Mouse (Mus musculus): ENCODE data around the gene Tnnt3. TPM values are rescaled to one million over a fixed set of nuclear protein-coding genes. Genes with fewer than 3 reads are reported as not detected.

Tnnt3 gene
- total RNA-seq (2015) = 1.4 and 1.5 TPM in 2 replicates
- 3.7 and 3.9 TPM in 2 replicates for total RNA-seq (2017)

DNA sequence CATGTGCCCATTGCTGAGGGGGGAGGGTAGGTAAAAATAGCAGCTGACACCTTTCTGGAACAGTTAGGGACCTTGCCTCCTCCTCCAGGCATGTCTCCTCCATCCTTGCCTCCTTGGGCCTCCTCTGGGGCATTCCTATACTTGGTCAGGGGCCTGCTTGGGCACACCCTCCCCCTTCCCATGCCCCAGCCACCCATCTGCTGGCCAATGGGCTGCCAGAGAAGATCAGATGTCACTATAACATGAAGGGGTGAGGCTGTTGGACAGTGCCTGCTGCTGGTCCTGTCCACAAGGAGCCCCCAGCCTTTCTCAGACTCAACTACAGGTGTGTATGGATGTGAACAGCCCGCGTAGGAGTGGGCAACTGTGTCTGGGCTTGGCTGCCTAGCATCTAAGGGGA is at the start of gene Tnnt3:
TSS of gene Tnnt3 (plus strand) at position 262 of the 400 bp plus-strand sequence.
- ATAC-seq (ENCODE audit: poor library complexity, severe bottlenecking) = no peak

DNA sequence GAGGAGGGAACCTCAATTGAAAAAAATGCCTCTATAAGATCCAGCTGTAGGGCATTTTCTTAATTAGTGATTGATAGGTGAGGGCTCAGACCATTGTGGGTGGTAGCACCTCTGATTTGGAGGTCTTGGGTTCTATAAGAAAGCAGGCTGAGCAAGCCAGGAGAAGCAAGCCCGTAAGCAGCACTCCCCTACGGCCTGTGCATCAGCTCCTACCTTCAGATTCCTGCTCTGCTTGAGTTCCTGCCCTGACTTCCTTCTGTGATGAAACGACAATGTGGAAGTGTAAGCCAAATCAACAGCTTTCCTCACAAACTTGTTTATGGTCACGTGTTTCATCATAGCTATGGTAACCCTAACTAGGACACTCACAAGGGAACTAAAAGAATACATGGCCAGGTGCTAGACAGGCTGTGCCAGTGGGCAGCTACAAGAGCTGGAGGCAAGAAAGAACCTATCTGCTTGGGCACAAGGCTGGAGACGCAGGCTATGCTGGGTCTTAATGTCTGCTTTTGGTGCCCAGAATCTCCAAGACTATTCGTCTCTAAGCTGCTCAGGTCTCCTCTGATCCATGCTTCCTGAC is 49.5 kb upstream of the Tnnt3 start:
- ATAC-seq (ENCODE audit: poor library complexity, severe bottlenecking) = peak; percentile 93

DNA sequence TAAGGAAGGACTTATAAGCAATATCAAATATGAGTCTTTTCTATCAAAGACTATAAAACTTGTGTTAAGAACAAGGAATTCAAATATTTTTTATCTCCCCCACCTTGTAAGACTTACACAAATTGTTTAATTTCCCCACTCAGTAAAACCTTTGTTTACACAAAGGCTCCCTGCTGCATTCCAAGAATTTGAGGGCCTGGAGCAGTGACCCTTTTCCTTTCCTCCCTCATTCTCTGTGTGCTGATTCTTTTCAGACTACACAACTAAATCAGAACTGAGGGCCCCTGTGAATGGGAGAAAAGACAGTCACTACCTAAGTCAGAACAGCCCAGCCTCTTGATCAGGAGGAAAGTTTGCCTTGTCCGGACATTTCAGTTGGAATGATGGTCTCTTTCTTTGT is 43.9 kb upstream of the Tnnt3 start:
- no peak for ATAC-seq (ENCODE audit: poor library complexity, severe bottlenecking)

DNA sequence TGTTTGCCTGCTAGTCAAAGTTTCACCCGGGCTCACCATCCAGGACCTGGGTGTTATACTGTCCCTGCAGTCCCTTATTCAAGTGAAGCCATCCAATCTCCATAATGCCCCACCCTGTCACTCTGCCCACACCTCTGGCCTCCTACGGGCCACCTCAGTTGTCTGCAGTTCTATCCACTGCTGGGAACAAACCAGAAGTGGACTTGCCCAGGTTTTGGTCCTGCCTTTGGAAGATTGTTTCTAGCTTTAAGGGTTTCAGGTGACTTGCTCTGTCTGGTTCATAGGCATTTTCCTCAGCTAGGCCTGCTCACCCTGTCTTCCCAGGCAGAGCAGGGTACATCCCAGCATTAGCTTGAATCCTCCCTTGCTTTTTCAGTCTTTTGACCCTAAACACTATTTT is 43.4 kb upstream of the Tnnt3 start:
- no peak for ATAC-seq (ENCODE audit: poor library complexity, severe bottlenecking)

- no peak for ATAC-seq (ENCODE audit: poor library complexity, severe bottlenecking)
Observed at GRCm38 (mm10) chr7:142456806-142457205, 41.8 kb upstream of the Tnnt3 start.

- no peak for ATAC-seq (ENCODE audit: poor library complexity, severe bottlenecking)
Observed at GRCm38 (mm10) chr7:142457227-142457811, 41.3 kb upstream of the Tnnt3 start.

- ATAC-seq (ENCODE audit: poor library complexity, severe bottlenecking) = peak; percentile 56
Observed at GRCm38 (mm10) chr7:142458026-142458425, 40.6 kb upstream of the Tnnt3 start.

DNA sequence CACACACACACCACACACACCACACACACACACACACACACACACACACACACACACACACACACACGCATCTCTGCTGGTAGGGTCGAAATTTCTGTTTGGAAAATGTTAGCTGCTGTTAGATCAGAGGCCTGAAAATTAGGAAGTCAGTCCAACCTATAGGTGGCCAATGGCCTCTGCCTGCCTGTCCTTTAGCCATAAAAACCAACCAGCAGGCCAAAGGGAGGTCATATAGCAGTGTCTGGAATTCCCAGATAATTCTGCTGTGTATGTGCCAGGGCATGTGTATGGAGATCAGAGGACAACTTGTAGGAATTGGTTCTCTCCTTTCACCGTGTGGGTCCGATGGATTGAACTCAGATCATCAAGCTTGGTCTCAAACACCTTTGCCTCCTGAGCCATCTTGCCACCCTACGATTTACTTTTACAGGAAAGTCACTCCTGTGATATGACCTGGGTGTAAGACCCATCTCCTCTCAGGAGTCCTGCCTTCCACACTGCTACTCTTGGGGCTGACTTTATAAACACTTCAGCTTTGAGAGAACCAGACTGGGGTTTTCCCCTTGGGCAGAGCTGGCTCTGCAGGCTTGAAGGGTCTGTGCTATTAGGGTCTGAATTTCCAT is 39.8 kb upstream of the Tnnt3 start:
- ATAC-seq (ENCODE audit: poor library complexity, severe bottlenecking) = no peak

DNA sequence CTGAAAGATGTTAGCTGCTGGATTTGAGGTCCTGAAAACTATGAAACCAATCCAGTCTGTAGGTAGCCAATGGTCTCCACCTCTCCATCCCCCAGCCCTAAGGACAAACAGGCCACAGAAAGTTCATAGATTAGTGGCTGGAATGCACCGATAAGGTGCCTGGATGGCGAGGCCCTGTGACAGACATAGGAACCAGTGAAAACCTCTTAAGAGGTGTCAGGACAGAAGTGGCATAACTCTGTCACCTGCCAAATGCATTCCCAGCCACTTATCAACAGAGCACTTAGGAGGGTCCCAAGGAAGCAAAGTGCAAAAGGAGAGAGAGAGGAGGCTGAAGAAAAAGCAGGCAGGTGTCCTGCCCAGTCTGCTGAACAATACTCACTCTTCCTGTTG is 39.3 kb upstream of the Tnnt3 start:
- no peak for ATAC-seq (ENCODE audit: poor library complexity, severe bottlenecking)

DNA sequence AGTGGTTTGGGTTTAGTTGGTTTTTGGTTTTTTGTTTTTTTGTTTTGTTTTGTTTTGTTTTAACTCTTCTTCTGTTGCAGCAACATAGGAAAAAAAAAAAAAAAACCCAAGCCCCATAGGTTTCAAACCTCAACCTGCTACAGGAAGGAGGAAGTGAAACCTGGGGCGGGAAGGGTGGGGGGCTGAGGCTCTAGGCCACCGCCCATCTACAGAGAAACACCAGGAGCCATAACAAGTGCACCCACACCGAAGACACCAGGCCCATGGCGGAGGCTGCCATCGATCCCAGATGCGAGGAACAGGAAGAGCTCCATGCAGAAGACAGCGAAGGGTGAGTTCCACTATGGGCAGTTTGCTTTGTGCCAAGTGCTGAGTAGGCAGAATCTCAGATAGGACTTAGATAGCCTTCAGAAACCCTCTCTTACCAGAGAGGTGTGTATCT is 38.0 kb upstream of the Tnnt3 start, which contains the start of gene Lsp1:
TSS of gene Lsp1 (plus strand) at position 174 of the 442 bp plus-strand sequence.
- ATAC-seq (ENCODE audit: poor library complexity, severe bottlenecking) = peak; percentile 62

DNA sequence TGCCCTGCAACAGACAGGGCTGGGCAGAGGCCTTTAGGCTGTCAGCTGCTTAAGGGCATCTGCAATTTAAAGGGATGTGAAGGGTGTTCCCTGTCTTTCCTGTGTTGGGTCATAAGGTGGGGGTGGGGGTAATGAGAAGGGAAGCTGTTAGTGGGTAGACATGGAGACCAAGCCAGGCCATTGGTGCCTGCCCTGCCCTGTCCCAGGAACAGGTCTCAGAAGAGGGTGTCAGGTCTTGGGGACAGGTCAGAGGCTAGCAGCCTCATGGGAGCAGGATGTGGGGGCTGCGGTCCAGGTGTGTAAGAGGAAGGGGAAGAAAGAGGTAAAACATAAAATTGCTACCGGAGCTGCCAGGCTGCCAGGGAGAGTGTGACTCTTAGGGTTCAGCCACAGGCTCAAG is 37.2 kb upstream of the Tnnt3 start:
- peak; percentile 60 for ATAC-seq (ENCODE audit: poor library complexity, severe bottlenecking)

DNA sequence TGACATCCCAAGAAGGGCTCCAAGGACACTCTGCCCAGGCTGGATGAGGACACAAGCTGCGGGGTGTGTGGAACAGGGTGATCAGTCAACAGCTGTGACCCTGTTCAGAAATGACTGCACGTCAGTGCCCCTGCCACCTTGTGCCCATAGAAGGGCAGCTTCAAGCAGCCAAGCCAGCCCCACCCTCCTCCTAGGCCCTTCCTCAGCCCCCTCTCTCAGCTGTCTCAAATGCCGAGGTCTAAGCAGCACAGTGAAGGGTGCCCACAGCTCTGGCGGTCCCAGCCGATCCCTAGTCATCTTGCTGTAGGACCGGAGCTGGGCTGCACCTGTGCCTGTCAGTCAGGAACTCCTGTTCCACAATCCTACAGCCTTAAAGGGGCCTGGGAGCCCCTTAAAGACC is 36.4 kb upstream of the Tnnt3 start:
- no peak for ATAC-seq (ENCODE audit: poor library complexity, severe bottlenecking)

DNA sequence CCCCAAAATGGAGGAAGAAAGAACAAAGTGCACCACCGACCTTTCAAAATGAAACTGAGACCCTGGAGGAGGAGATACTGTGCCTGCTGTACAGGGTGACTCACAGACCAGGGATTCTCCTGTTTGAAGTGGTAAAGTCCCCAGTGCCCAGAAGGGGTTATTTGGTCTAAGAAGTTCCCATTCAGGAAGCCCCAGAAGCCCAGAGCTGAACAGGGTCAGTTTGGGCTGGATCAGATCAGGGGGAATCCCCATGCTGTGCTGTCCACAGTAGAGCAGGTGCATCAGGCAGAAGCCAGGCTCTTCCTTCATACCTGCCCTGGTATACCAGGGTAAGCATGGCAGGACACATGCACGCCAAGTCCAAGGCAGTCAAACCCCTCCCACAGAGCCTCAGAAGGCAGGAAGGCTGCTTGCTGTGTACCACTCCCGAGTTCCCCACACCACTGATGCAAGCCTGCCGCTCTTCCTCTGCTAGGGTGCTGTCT is 36.0 kb upstream of the Tnnt3 start:
- ATAC-seq (ENCODE audit: poor library complexity, severe bottlenecking) = peak; percentile 22

- no peak for ATAC-seq (ENCODE audit: poor library complexity, severe bottlenecking)
Observed at GRCm38 (mm10) chr7:142470171-142470691, 28.4 kb upstream of the Tnnt3 start.

- ATAC-seq (ENCODE audit: poor library complexity, severe bottlenecking) = peak; percentile 27; the same call in 1 of the 2 replicates
Observed at GRCm38 (mm10) chr7:142470808-142471413, 27.7 kb upstream of the Tnnt3 start.

DNA sequence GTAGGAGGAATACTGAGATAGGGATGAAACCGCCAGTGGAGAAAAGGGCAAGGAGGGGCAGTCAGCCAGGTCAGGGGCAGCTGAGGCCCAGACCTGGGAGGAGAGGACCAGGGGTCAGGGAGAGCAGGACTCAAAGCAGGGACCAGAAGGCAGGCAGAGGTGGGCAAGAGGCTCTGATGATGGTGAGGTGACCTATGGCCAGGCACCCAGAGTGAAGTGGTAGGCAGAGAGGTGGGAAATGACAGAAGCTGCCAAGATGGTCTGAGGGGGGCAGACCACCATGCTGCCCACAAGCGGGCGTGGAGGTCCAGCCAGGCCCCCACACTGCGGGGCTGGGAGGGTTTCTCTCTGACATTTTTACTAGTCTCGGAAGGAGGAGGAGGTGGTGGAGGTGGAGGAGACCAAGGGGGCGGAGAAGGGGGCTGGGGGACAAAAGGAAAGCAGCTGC is 27.2 kb upstream of the Tnnt3 start:
- ATAC-seq (ENCODE audit: poor library complexity, severe bottlenecking) = no peak

GRCm38 (mm10) chr7:142471884-142472570 is 26.6 kb upstream of the Tnnt3 start:
- no peak for ATAC-seq (ENCODE audit: poor library complexity, severe bottlenecking)

DNA sequence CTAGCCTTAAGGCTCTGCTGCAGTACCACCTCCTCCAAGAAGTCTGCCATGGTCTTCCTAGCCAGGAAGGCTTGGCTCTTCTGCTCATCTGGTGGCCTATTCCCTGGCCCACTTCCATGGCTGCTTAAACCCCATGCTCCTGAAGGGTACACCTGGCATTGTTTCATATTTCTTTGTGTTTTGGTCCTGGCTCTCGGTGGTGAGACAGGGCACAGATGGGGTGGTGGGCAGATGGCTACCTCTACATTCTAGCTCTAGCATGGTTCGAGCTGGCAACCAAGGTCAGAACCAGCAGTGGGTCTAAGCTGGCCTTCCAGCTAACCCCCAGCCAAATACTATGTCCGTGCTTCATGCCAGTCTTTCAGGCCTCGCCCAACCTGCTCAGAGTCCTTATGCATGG is 25.7 kb upstream of the Tnnt3 start:
- no peak for ATAC-seq (ENCODE audit: poor library complexity, severe bottlenecking)

DNA sequence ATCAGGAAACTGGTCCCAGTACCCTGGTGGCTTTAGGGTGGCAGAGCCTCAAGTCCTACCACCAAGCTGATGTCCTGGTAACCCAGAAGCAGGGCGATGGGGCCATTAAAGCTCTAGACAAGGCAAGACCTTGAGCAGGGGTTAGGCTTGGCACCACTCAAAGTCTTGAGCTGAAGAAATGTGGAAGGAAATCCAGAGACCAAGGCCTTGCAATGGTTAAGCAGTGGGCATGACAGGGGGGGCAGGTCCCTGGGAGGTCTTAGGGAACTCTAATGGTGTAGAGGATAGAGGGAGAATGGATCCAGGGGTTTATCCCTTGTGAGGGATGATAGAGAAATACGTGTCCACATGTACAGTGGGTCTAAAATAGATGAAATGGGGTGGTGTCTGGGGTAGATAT is 25.2 kb upstream of the Tnnt3 start:
- ATAC-seq (ENCODE audit: poor library complexity, severe bottlenecking) = no peak

GRCm38 (mm10) chr7:142474799-142475198 is 23.8 kb upstream of the Tnnt3 start:
- no peak for ATAC-seq (ENCODE audit: poor library complexity, severe bottlenecking)

GRCm38 (mm10) chr7:142475641-142476040 is 23.0 kb upstream of the Tnnt3 start:
- ATAC-seq (ENCODE audit: poor library complexity, severe bottlenecking) = no peak

Data from megakaryocyte, adult 5-6 weeks (primary cell).